Mouse (Mus musculus) lung, adult 2 months (tissue): Measurements from ENCODE around the gene Pgap2.

ENCODE experiments used
- CTCF ChIP-seq: fragments of 200-500 bp; IDR thresholded peaks from 2 replicates; pipeline ENCODE4 v1.5.1; 2011; ENCODE audit warnings: mild to moderate bottlenecking, low read length, control low read depth; ENCODE audit not compliant: insufficient read depth
- POLR2A ChIP-seq: fragments of 200-500 bp; IDR thresholded peaks from 2 replicates; pipeline ENCODE4 v1.6.1; 2011; ENCODE audit warnings: low read depth, mild to moderate bottlenecking, control low read depth, low read length, borderline replicate concordance; ENCODE audit errors: extremely low read depth

DNA sequence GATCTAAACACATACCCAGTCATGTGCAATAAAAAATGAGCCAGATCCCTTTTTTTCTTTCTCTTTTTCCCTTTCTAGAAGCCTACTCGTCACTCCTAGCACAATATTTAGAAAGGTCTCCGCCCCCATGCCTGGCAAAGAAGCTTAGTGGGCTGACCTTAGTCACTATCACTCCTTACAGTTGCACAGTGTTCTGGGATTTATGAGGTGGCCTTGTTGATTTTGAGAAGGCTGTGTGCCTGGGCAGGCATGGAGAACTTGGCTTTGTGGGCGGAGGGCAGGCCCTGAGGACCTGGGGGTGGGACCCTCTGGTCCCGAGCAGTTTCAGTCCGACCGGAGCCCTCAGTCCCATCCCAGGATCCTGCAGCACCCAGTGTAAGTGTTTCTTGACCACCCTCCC lies 19.8 kb downstream of the Pgap2 start:
- TF ChIP-seq CTCF = no peak
- no peak for TF ChIP-seq POLR2A
